Mouse (Mus musculus): Measurements from ENCODE around the gene Cplx2.

Gene Cplx2

GRCm38 (mm10) chr13:54371049-54371386 is at the start of gene Cplx2:
TSS of gene Cplx2 (plus strand) at chr13:54371349.
- DNase-seq (ENCODE audit: low spot score in 2 of 2): no peak

- DNase-seq (ENCODE audit: low spot score in 2 of 2): peak; percentile 72 to 77
These were observed 48.5 kb upstream of the Cplx2 start for GRCm38 (mm10) chr13:54322396-54323306.

GRCm38 (mm10) chr13:54323307-54324165 is 47.6 kb upstream of the Cplx2 start:
- DNase-seq (ENCODE audit: low spot score in 2 of 2): no peak

GRCm38 (mm10) chr13:54324178-54324577 is 47.0 kb upstream of the Cplx2 start:
- DNase-seq (ENCODE audit: low spot score in 2 of 2): no peak

- peak; percentile 59 to 72 for DNase-seq (ENCODE audit: low spot score in 2 of 2)
These were observed 45.3 kb upstream of the Cplx2 start for GRCm38 (mm10) chr13:54325814-54326213.

- no peak for DNase-seq (ENCODE audit: low spot score in 2 of 2)
These were observed 44.3 kb upstream of the Cplx2 start for GRCm38 (mm10) chr13:54326686-54327447.

- DNase-seq (ENCODE audit: low spot score in 2 of 2): no peak
These were observed 43.1 kb upstream of the Cplx2 start for GRCm38 (mm10) chr13:54328029-54328428.

GRCm38 (mm10) chr13:54328954-54329490 is 42.1 kb upstream of the Cplx2 start:
- DNase-seq (ENCODE audit: low spot score in 2 of 2): no peak

GRCm38 (mm10) chr13:54331825-54332675 is 39.1 kb upstream of the Cplx2 start:
- DNase-seq (ENCODE audit: low spot score in 2 of 2): peak; percentile 59 to 69

GRCm38 (mm10) chr13:54332921-54333477 is 38.1 kb upstream of the Cplx2 start:
- no peak for DNase-seq (ENCODE audit: low spot score in 2 of 2)

GRCm38 (mm10) chr13:54337058-54337457 is 34.1 kb upstream of the Cplx2 start:
- DNase-seq (ENCODE audit: low spot score in 2 of 2): no peak

GRCm38 (mm10) chr13:54337541-54337940 is 33.6 kb upstream of the Cplx2 start:
- DNase-seq (ENCODE audit: low spot score in 2 of 2): no peak

- no peak for DNase-seq (ENCODE audit: low spot score in 2 of 2)
These were observed 32.3 kb upstream of the Cplx2 start for GRCm38 (mm10) chr13:54338815-54339214.

- peak; percentile 63 to 65 for DNase-seq (ENCODE audit: low spot score in 2 of 2)
These were observed 25.1 kb upstream of the Cplx2 start for GRCm38 (mm10) chr13:54345885-54346647.

GRCm38 (mm10) chr13:54348011-54348410 is 23.1 kb upstream of the Cplx2 start:
- peak; percentile 63 to 78 for DNase-seq (ENCODE audit: low spot score in 2 of 2)

- DNase-seq (ENCODE audit: low spot score in 2 of 2): no peak
These were observed 21.9 kb upstream of the Cplx2 start for GRCm38 (mm10) chr13:54349126-54349759.

GRCm38 (mm10) chr13:54357420-54357819 is 13.7 kb upstream of the Cplx2 start:
- DNase-seq (ENCODE audit: low spot score in 2 of 2): no peak

GRCm38 (mm10) chr13:54359181-54359580 is 12.0 kb upstream of the Cplx2 start:
- peak in 1 of 2 experiments; percentile 66 for DNase-seq (ENCODE audit: low spot score in 2 of 2)

- DNase-seq (ENCODE audit: low spot score in 2 of 2): peak in 1 of 2 experiments; percentile 75
These were observed 6.5 kb upstream of the Cplx2 start for GRCm38 (mm10) chr13:54364686-54365085.
